Mouse (Mus musculus) liver, adult 2 months (tissue): ENCODE measurements around the gene Sipa1l1. TPM values are rescaled to one million over a fixed set of nuclear protein-coding genes. Genes with fewer than 3 reads are reported as not detected.
A peak's percentile ranks its signal among the peaks of the same experiment; 100 is the strongest.

Experiments used
- DNase-seq: peaks from one replicate; pipeline ENCODE4 v3.0.0-alpha.2; 2011; ENCODE audit warnings: low read depth, low spot score; ENCODE audit errors: extremely low read depth
- H3K27ac ChIP-seq: fragments of 200-500 bp; replicated peaks from 2 replicates; pipeline ENCODE4 v1.5.1; 2012; ENCODE audit warnings: low read depth, mild to moderate bottlenecking, control low read depth, inconsistent platforms, low read length; ENCODE audit not compliant: insufficient read depth
- H3K27me3 ChIP-seq: fragments of 200-500 bp; 2 replicates; pipeline ENCODE4 v1.6.1; 2012; ENCODE audit warnings: mild to moderate bottlenecking, moderate library complexity, low read length, inconsistent platforms; ENCODE audit not compliant: control insufficient read depth, insufficient read depth
- H3K36me3 ChIP-seq: fragments of 200-500 bp; 2 replicates; pipeline ENCODE4 v1.6.1; 2012; ENCODE audit warnings: low read length, inconsistent platforms; ENCODE audit not compliant: control insufficient read depth, insufficient read depth
- H3K4me1 ChIP-seq: fragments of 200-500 bp; 2 replicates; pipeline ENCODE4 v1.6.1; 2011; ENCODE audit warnings: low read length; ENCODE audit not compliant: control insufficient read depth, insufficient read depth
- H3K4me3 ChIP-seq: fragments of 200-500 bp; 2 replicates; pipeline ENCODE4 v1.5.1; 2011; ENCODE audit warnings: low read depth, mild to moderate bottlenecking, control low read depth, low read length, moderate library complexity; ENCODE audit not compliant: insufficient read depth
- H3K79me2 ChIP-seq: fragments of 200-500 bp; 2 replicates; pipeline ENCODE4 v1.6.1; 2012; ENCODE audit warnings: inconsistent platforms, mild to moderate bottlenecking, low read length, moderate library complexity; ENCODE audit not compliant: control insufficient read depth, insufficient read depth
- H3K9ac ChIP-seq: fragments of 200-500 bp; 2 replicates; pipeline ENCODE4 v1.6.1; 2012; ENCODE audit warnings: low read depth, mild to moderate bottlenecking, control low read depth, inconsistent platforms, low read length
- CTCF ChIP-seq: fragments of 200-500 bp; IDR thresholded peaks from 2 replicates; pipeline ENCODE4 v1.5.1; 2011; ENCODE audit warnings: low read depth, low read length, control low read depth
- POLR2A ChIP-seq: fragments of 200-500 bp; IDR thresholded peaks from 2 replicates; pipeline ENCODE4 v1.6.1; 2011; ENCODE audit warnings: low read length, control low read depth; ENCODE audit not compliant: insufficient read depth; ENCODE audit errors: extremely low read depth
- WGBS: fragments of 180-500 bp; shearing (Covaris S2); methylation state at CpG from one replicate; pipeline ENCODE4 v1.1.7; 2018; 5-methylcytosine and 5-hydroxymethylcytosine counted together
- polyA plus RNA-seq: library from polyadenylated mRNA; depleted of rRNA; stranded (reverse); fragments of >200 nt; gene quantifications from 2 replicates; pipeline ENCODE4 v1.2.3, GENCODE M21; 2012
- total RNA-seq: library from RNA; depleted of rRNA; stranded (reverse); fragments of >200 nt; gene quantifications from 2 replicates; pipeline ENCODE4 v1.2.3, GENCODE M21; 2014

The Sipa1l1 gene
- total and polyA plus RNA-seq, 2 experiments = 10.3 to 13.7 TPM

DNA sequence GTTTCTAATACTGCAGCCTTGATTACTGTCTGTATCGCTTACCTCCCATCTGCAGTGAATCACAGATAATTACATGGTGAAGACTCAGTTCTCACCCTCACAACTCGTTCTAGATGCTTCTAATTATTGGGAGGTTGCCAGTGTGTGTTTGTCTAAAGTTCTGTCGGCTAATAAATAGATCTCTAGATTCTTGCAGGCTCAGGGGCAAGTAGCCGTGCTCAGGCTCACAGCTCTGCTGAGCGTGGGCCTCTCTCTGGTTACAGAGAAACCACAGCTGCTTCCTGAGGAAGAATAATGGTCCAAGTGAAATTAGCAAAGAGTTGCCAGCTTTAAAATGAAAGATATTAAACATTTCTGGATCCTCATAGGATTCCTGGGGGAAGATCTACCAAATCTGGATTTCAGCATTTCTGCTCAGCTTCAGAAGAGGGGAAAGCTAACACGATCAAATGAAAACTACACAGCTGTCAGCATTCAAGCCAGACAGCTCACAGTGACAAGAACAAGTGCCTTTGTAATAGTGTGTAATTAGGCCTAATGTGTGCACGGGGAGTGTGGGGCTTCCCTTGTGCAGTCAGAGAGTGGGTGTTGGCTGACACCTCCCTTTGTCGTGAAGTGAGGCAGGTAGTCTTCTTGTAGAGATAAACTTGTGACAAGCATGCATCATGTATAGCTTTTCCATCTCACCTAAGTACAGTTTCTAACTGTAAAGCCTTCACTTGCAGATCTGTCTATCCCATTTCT lies 225.2 kb downstream of the Sipa1l1 start:
- no peak for TF ChIP-seq POLR2A
- no peak for TF ChIP-seq CTCF
- Histone ChIP-seq H3K4me3 (no peak overlapping the region), H3K4me1 (peaks cover 10% of the 10 kb centered on the region), H3K36me3 (no peaks in the 10 kb centered on the region), H3K79me2 (no peaks in the 10 kb centered on the region), H3K9ac (no peak overlapping the region), H3K27ac (no peak overlapping the region), H3K27me3 (no peaks in the 10 kb centered on the region)
- no peak for DNase-seq
- WGBS = 60% methylated on average over 8 of the region's 8 CpGs

DNA sequence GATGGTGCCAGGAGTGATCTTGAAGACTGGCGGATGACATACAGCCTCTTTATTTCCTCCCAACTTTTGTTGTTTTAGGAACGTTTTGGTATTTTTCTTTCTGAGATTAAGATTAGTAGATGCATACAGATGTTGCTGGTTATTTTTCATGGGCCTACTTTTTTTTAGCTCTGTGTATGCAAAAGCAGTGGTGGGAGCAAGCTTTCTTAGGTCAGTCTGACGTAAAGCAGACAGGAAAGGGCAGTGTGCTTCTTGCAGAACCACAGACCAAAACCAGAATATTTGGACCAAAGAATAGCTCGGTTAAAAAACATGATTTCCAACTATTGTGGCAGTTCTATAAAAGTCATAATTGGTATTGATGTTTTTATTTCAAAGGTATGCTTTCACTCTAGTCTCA lies 226.1 kb downstream of the Sipa1l1 start:
- no peaks in the 10 kb centered on the region for H3K79me2 ChIP-seq
- peaks cover 10% of the 10 kb centered on the region for H3K4me1 ChIP-seq
- 92% methylated on average over 4 of the region's 4 CpGs for WGBS
- no peak overlapping the region for H3K9ac ChIP-seq
- H3K27ac ChIP-seq = no peak overlapping the region
- no peaks in the 10 kb centered on the region for H3K27me3 ChIP-seq
- no peak for DNase-seq
- TF ChIP-seq POLR2A (no peak), CTCF (no peak)
- 0 out of 2 replicates have a peak, but pooled peaks cover 2% of the 10 kb centered on the region for H3K36me3 ChIP-seq
- H3K4me3 ChIP-seq = no peak overlapping the region

DNA sequence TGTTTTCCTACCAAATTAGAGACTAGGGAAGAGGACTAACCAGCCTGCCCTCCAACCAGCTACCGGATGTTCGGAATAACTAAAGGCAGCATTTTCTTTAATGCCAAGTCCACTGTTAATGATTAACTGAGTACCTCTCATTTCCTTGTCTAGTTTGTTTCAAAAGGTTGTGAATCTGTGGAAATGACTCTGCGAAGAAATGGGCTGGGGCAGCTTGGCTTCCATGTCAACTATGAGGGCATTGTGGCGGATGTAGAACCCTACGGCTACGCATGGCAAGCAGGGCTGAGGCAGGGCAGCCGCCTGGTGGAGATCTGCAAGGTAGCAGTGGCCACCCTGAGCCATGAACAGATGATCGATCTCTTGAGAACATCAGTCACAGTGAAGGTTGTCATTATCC lies 228.1 kb downstream of the Sipa1l1 start:
- no peaks in the 10 kb centered on the region for H3K27me3 ChIP-seq
- H3K9ac ChIP-seq = no peak overlapping the region
- H3K4me3 ChIP-seq = peak overlapping the region; percentile 30; the same call in 1 of the 2 replicates
- peak; percentile 85 for DNase-seq
- H3K79me2 ChIP-seq = no peaks in the 10 kb centered on the region
- TF ChIP-seq CTCF (peak; percentile 82), POLR2A (no peak)
- peaks cover 10% of the 10 kb centered on the region for H3K4me1 ChIP-seq
- H3K36me3 ChIP-seq = 0 out of 2 replicates have a peak, but pooled peaks cover 2% of the 10 kb centered on the region
- peak overlapping the region; percentile 2; the same call in 1 of the 2 replicates for H3K27ac ChIP-seq
- 25% methylated on average over 8 of the region's 8 CpGs for WGBS

DNA sequence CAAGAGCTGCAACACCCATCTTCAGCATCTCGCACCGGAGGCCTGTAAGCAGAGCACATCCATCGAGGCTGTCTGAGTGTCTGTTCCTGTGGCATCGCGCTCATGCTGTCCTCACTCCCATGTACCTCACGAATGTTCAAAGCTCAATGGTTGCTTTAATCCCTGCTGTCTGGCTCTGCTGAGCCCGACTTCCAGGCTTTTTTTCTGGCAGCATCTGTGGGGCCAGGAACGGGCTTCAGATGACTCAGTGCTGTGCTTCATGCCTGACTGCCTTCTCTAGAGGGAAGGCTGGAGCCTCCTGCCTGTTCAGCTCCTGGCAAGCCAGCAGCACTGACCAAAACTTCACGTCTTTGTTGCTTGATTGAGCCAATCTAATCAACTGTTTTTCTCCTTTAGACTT lies 228.6 kb downstream of the Sipa1l1 start:
- Histone ChIP-seq H3K4me1 (peaks cover 10% of the 10 kb centered on the region), H3K4me3 (no peak overlapping the region), H3K79me2 (no peaks in the 10 kb centered on the region), H3K27ac (peak overlapping the region; percentile 2; the same call in 1 of the 2 replicates), H3K9ac (no peak overlapping the region), H3K36me3 (0 out of 2 replicates have a peak, but pooled peaks cover 2% of the 10 kb centered on the region), H3K27me3 (no peaks in the 10 kb centered on the region)
- 34% methylated on average over 9 of the region's 9 CpGs for WGBS
- no peak for TF ChIP-seq POLR2A
- no peak for TF ChIP-seq CTCF
- peak; percentile 69 for DNase-seq

DNA sequence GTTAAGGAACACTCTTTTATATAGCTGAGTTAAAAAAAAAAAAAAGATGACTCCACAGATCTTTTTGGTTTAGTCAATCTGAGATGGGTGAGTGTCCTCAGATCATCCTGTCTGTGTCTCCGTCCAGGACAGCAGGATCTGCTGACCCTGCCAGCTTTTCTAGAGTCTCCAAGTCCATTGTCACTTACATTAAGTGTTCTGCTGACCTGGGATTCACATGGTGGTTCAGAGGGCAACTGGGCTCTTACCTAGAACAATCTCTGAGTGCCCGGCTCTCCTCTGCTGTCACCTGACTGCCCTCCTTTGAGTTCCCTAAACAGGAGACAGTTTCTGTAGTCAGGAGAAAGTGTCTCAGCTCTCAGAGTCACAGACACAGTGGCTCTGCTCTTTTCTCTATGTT lies 229.8 kb downstream of the Sipa1l1 start:
- no peak overlapping the region for H3K9ac ChIP-seq
- peaks cover 9% of the 10 kb centered on the region for H3K36me3 ChIP-seq
- H3K79me2 ChIP-seq = no peaks in the 10 kb centered on the region
- TF ChIP-seq CTCF = no peak
- no peak for TF ChIP-seq POLR2A
- no peaks in the 10 kb centered on the region for H3K27me3 ChIP-seq
- WGBS = 54% methylated on average over 2 of the region's 2 CpGs
- no peak overlapping the region for H3K27ac ChIP-seq
- H3K4me3 ChIP-seq = no peak overlapping the region
- H3K4me1 ChIP-seq = peaks cover 10% of the 10 kb centered on the region
- DNase-seq = no peak
